Mouse (Mus musculus) gastrocnemius, postnatal 36 days (tissue): ENCODE data around the gene Dis3. TPM values are rescaled to one million over a fixed set of nuclear protein-coding genes. Genes with fewer than 3 reads are reported as not detected.
"Not testable (repeated sequence)": the region's sequence is repeated elsewhere in the genome, so short reads cannot be mapped to it uniquely, and the experiment has no call there.

Source experiments
- DNase-seq, 2 experiments: peaks; one replicate each; pipeline ENCODE4 v3.0.0; 2022
- intact Hi-C: fragments of 180-260 bp; cut with DNase I; formaldehyde crosslinking; loops from one replicate; pipeline ENCODE4 v1.15.1; 2025
- total RNA-seq, 2 experiments: library from RNA; stranded (reverse); gene quantifications; 2 replicates each; pipeline ENCODE4 v1.2.3; 2021

Gene Dis3
- total RNA-seq, 2 experiments from 2014 or later = 8.1 to 12.0 TPM

DNA sequence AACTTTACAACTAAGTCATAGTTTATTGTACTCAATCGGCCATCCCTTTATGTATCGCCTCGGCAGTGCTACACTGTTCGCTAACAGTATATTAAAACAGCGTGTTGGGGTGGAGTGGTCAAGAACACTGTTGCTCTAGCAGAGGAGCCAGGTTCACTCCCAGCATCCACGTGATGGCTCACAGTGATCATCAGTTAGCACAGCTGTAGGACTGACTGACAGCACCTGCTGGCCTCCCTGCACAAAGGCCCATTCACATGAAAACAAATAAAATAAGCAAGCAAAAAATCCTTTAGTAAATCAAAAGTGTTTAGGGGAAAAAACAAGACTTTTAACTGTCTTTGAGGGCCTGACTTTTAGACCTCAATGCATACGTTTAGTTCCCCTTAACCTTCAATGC is 10.6 kb downstream of the Dis3 start:
- DNase-seq = no peak
- intact Hi-C loops = no loop called here

GRCm38 (mm10) chr14:99071146-99071545 is 28.4 kb downstream of the Dis3 start:
- intact Hi-C loops = no loop called here
- DNase-seq = no peak

DNA sequence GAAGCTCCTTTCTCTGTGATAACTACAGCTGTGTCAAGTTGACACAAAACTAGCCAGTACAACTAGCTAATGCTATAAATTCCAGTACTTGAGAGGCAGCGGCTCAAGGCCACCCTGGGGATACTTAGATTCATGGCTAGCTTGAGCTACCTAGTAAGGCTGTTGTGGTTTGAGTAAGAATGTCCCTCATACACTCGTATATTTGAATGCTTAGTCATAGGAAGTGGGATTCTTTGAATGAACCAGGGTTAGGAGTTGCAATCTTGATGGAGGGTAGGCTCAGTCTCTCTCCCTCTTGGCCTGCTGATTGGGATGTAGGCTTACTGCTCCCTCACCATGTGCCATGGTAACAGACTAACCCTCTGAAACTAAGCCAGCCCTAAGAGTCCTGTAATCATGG is 36.5 kb downstream of the Dis3 start:
- intact Hi-C loops = no loop called here
- DNase-seq = no peak

- no peak for DNase-seq
- intact Hi-C loops = no loop called here
Observed at GRCm38 (mm10) chr14:99060616-99061015, 39.0 kb downstream of the Dis3 start.

DNA sequence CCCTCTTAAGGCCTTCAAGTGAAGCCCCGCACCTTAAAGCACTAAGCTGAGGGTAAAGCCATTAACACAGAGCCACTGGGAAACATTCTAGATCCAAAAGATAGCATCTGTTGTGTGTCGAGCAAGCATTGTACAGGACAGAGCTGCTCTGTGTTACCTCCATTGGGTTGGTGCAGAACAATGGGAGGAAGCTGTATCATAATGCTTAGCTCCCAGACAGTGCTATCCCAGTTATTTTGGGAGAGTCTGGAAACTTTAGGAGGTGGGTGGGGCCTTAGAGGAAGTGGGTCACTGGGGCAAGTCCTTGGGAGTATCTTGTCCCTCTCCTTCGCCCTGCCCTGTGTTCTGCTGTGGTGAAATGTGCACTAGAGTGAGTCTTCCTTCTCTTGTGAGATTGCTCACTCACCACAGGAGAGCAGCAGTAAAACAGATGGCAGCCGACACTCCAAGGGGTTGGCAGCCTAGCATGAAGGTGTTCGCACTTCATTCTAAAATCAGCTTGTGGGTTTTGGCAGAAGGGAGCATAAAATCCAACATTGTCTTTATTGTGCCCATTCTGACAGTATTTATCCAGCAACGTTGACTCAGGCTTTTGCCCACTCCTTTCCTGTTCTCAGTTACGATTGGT is 40.5 kb downstream of the Dis3 start:
- intact Hi-C loops = no loop called here
- DNase-seq = no peak

DNA sequence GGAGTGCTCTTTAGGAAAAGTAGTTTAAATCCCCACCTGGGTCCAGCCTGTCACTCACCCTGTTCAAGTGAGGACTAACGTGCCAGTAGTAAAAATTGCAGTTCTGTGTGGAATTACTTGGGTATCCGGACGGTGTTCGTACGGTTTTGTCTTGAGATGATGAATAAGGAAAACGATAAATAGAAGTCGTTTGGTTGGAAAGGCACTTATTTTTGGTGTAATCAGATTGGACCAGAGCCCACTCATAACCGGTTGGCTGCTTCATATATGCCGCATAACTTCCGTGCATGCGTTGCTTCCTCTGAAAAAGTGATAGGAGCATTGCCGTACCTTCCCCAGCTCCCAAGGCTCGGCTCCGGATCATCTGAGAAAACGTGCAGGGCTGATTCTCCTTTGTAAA is 52.8 kb downstream of the Dis3 start:
- DNase-seq = no peak
- intact Hi-C loops = loop anchor here (5.0 kb wide), 1 partner anchor 56 kb away; no protein-coding TSS in a partner anchor

GRCm38 (mm10) chr14:99046031-99046781 is 53.4 kb downstream of the Dis3 start, which contains the start of the genes Mzt1 and Bora:
Gene Mzt1, minus strand, starts transcription at chr14:99046134.
Gene Bora, plus strand, starts transcription at chr14:99046222.
- intact Hi-C loops = loop anchor here (5.0 kb wide), 1 partner anchor 56 kb away; no protein-coding TSS in a partner anchor
- DNase-seq = peak; percentile 82 to 85

DNA sequence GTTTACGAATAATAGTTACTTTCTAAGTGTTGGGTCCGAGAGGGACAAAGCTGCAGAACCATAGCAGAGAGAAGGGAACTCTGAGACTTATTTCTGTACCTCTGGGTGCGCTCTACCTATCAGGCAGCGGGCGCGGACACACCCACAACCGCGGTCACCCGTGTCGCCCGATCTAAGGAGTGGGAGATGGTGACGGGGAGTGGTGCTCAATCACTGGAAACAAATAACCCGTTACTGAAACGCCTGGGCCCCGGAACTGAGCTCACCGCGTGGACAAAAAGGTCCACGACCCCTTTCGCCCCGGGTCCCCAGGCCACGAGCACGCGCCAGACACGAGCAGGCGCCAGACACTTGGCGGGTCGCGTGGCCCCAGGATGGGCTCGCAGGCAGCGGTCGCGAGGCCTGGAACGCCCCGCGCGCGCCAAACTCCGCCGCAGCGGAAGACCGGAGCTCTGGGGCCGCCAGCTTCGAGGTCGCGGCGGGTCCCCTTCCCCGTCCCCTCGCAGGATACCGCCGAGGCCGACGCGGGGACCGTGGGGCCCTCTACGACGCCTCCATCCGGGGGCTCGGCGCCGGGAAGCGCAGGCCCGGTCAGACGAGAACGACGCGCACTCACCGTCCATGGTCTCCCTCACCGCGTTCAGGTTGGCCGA is 54.1 kb downstream of the Dis3 start:
- intact Hi-C loops = loop anchor here (5.0 kb wide), 1 partner anchor 57 kb away; no protein-coding TSS in a partner anchor
- no peak for DNase-seq

DNA sequence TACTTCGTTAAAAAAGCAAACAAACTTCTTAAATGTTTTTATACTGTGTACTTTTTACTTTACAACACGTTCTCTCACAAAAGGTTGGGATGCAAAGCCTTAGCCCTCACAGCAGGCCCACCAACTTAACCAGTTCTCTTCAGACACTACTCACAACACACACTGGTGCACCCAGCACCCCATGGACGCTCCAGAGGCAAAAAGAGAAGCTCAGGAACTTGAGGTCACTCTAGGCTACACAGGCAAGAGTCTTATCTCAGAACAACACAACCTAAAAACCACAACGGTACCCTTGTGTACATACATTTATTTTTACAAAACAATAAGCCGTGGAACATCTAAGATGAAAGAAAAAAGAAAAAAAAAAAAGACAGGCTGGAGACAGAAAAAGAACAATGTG is 54.9 kb downstream of the Dis3 start:
- DNase-seq = no peak
- intact Hi-C loops = loop anchor here (5.0 kb wide), 1 partner anchor 58 kb away; no protein-coding TSS in a partner anchor

DNA sequence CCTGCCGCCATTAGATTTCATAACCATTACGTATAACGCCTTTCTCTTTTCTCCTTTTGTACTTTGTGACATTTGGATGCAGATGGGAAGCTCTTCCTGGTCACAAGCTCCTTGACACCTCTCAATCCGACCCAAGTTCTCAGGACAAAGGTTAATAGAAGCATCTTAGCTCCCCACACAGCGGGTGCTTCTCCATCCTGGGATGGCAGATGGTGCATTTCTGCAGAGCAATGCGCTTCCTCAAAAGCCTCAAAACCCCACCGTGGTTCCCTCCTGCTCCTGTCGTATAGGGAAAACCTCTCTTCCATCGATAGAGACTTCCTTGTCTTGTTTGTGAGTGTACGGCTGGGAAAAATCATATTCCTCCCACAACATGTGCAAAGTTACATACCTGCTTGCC is 55.5 kb downstream of the Dis3 start:
- intact Hi-C loops = no loop called here
- DNase-seq = no peak

- DNase-seq = no peak
- intact Hi-C loops = no loop called here
Observed at GRCm38 (mm10) chr14:99043499-99043898, 56.1 kb downstream of the Dis3 start.

- intact Hi-C loops = no loop called here
Observed at GRCm38 (mm10) chr14:99041416-99041815, 58.2 kb downstream of the Dis3 start.

GRCm38 (mm10) chr14:99039308-99039707 is 60.3 kb downstream of the Dis3 start:
- DNase-seq, intact Hi-C loops: not testable (repeated sequence)

More at GRCm38 (mm10) chr14:99041416-99041815, 58.2 kb downstream of the Dis3 start:
- no peak for DNase-seq

GRCm38 (mm10) chr14:99037703-99038102 is 61.9 kb downstream of the Dis3 start:
- DNase-seq = no peak
- intact Hi-C loops = no loop called here

- DNase-seq = no peak
- intact Hi-C loops = no loop called here
Observed at GRCm38 (mm10) chr14:99036039-99036438, 63.5 kb downstream of the Dis3 start.

DNA sequence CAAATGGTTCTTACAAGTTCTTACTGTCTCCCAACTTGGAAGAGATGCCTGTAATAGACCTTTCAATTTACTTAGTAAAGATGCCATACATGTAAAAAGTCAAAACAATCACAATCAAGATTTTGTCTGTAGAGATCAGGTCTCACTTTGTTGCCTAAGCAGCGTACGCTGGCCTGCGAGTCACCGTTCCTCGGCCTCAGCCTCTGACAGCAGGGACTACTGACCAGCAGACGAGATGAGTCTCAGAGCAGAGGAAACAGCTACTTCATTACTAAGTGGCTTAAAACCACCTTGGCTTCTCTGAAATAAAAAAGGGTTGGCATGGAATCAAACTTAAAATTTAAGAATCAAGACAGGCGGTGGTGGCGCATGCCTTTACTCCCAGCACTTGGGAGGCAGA is 64.7 kb downstream of the Dis3 start:
- DNase-seq, intact Hi-C loops: not testable (repeated sequence)

GRCm38 (mm10) chr14:99032596-99032995 is 67.0 kb downstream of the Dis3 start:
- DNase-seq = no peak
- intact Hi-C loops = no loop called here

DNA sequence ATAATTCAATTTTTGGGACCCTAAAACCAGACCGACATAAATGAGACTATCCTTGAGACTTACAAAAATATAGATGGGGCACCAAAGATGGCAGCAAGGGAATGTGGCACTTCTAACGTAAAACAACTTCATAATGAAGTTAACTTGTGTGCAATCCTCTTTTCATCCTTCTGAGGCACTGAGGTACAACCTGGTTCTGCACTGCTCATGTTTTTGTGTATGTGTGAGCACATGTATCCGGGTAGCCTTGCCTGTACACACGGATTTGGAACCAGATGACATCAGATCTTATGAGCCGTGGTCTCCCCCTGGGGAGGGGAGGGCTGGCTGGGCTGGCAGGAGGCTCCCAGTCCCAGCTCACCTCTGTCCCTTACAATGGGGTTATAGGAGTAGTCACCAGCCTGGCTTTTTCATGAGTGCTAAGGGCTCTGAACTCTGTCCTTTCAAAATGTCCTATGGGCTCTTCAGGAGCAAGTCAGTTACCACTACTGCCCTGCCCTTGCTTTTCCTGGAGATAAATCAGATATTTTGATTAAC is 68.2 kb downstream of the Dis3 start:
- intact Hi-C loops = no loop called here
- no peak for DNase-seq

- no peak for DNase-seq
- intact Hi-C loops = no loop called here
Observed at GRCm38 (mm10) chr14:99029987-99030386, 69.6 kb downstream of the Dis3 start.
